Mouse (Mus musculus) lung, embryonic 15.5 days (tissue): ENCODE data around the gene Lmo4. TPM values are rescaled to one million over a fixed set of nuclear protein-coding genes. Genes with fewer than 3 reads are reported as not detected.

ENCODE experiments used
- ATAC-seq: fragments of 200-750 bp; cut with Nextera tagmentation; 2 replicates; pipeline ENCODE4 v1.8.0; 2017; ENCODE audit warnings: moderate number of reproducible peaks, borderline replicate concordance; ENCODE audit not compliant: low FRiP score, low TSS enrichment; ENCODE audit errors: extremely low read depth
- H3K27ac ChIP-seq: fragments of 300-500 bp; sonication (generic); 2 replicates; pipeline ENCODE4 v1.5.1; 2015; ENCODE audit warnings: moderate library complexity, mild to moderate bottlenecking, inconsistent platforms
- H3K27me3 ChIP-seq: fragments of 300-500 bp; sonication (generic); 2 replicates; pipeline ENCODE4 v1.6.1; 2015; ENCODE audit warnings: inconsistent platforms
- H3K36me3 ChIP-seq: fragments of 300-500 bp; sonication (generic); 2 replicates; pipeline ENCODE4 v1.6.1; 2015; ENCODE audit warnings: inconsistent platforms
- H3K4me1 ChIP-seq: fragments of 300-500 bp; sonication (generic); 2 replicates; pipeline ENCODE4 v1.6.1; 2015; ENCODE audit warnings: inconsistent platforms
- H3K4me2 ChIP-seq: fragments of 300-500 bp; sonication (generic); 2 replicates; pipeline ENCODE4 v1.6.1; 2015; ENCODE audit warnings: inconsistent platforms, mild to moderate bottlenecking, moderate library complexity
- H3K4me3 ChIP-seq: fragments of 300-500 bp; sonication (generic); 2 replicates; pipeline ENCODE4 v1.5.1; 2015; ENCODE audit warnings: mild to moderate bottlenecking, inconsistent platforms
- H3K9ac ChIP-seq: fragments of 300-500 bp; sonication (generic); 2 replicates; pipeline ENCODE4 v1.6.1; 2015; ENCODE audit warnings: inconsistent platforms
- H3K9me3 ChIP-seq: fragments of 300-500 bp; sonication (generic); 2 replicates; pipeline ENCODE4 v1.6.1; 2016; ENCODE audit warnings: inconsistent platforms
- WGBS: fragments of 180-500 bp; shearing (Covaris S2); methylation state at CpG from one replicate; pipeline ENCODE4 v1.1.7; 2015; 5-methylcytosine and 5-hydroxymethylcytosine counted together
- polyA plus RNA-seq: library from polyadenylated mRNA; unstranded; fragments of >200 nt; fragmentation: Nextera tagmentation; extraction: Ambion mirVana; gene quantifications from 2 replicates; pipeline ENCODE4 v1.2.1, GENCODE M21; 2015

Lmo4 gene
- polyA plus RNA-seq = 60.7 and 61.7 TPM in 2 replicates

- peak within 1 kb of the TSS; percentile 95 for H3K4me3 ChIP-seq
- peaks cover 25% of the 10 kb centered on the region for H3K4me1 ChIP-seq
- H3K36me3 ChIP-seq = peaks cover 5% of the 10 kb centered on the region; the same call in 1 of the 2 replicates
- no peaks in the 10 kb centered on the region for H3K9me3 ChIP-seq
- peak; percentile 82 for ATAC-seq
- peak within 1 kb of the TSS; percentile 87 for H3K4me2 ChIP-seq
- no peaks in the 10 kb centered on the region for H3K27me3 ChIP-seq
- peak within 1 kb of the TSS; percentile 100 for H3K27ac ChIP-seq
- 1% methylated on average over 44 of the region's 76 CpGs for WGBS
- H3K9ac ChIP-seq = peak within 1 kb of the TSS; percentile 95
Measured at GRCm38 (mm10) chr3:144204413-144205311, at the start of gene Lmo4. Gene Lmo4, minus strand, starts transcription at chr3:144205220.

GRCm38 (mm10) chr3:144254281-144254680 lies 49.3 kb upstream of the Lmo4 start:
- Histone ChIP-seq H3K36me3 (no peaks in the 10 kb centered on the region), H3K27me3 (no peaks in the 10 kb centered on the region), H3K4me1 (0 out of 2 replicates have a peak, but pooled peaks cover 3% of the 10 kb centered on the region), H3K27ac (no peak overlapping the region), H3K4me2 (no peak overlapping the region), H3K9me3 (no peaks in the 10 kb centered on the region), H3K4me3 (no peak overlapping the region), H3K9ac (no peak overlapping the region)
- WGBS = 88% methylated on average over 5 of the region's 5 CpGs
- no peak for ATAC-seq

DNA sequence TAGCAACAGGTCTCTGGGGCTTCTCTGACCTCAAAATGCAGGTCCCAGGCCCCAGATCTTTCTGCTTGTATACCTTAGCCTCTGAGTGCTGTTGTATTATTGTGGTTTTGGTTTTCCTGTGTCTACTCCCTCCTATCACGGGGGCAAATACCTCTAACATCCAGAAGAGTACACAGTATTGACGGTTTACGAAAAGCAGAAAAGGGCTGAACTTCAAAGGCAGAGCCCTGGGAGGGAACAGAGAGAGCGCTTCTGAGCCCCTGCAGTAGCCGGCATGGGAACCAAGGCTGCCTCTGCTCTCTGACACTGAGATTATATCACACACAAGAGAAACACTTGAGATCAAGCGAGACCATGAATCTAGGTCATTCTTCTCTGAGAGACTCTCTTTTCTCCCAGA lies 48.0 kb upstream of the Lmo4 start:
- H3K9ac ChIP-seq = no peak overlapping the region
- WGBS = 58% methylated on average over 6 of the region's 6 CpGs
- no peaks in the 10 kb centered on the region for H3K36me3 ChIP-seq
- H3K27ac ChIP-seq = no peak overlapping the region
- no peak overlapping the region for H3K4me2 ChIP-seq
- ATAC-seq = no peak; the same call in 1 of the 2 replicates
- no peaks in the 10 kb centered on the region for H3K9me3 ChIP-seq
- no peak overlapping the region for H3K4me3 ChIP-seq
- no peaks in the 10 kb centered on the region for H3K27me3 ChIP-seq
- 0 out of 2 replicates have a peak, but pooled peaks cover 3% of the 10 kb centered on the region for H3K4me1 ChIP-seq

GRCm38 (mm10) chr3:144252109-144252508 lies 47.1 kb upstream of the Lmo4 start:
- WGBS = 68% methylated on average over 4 of the region's 4 CpGs
- H3K27me3 ChIP-seq = no peaks in the 10 kb centered on the region
- no peak overlapping the region for H3K9ac ChIP-seq
- no peak overlapping the region for H3K4me2 ChIP-seq
- ATAC-seq = no peak
- no peak overlapping the region for H3K4me3 ChIP-seq
- no peaks in the 10 kb centered on the region for H3K9me3 ChIP-seq
- 0 out of 2 replicates have a peak, but pooled peaks cover 3% of the 10 kb centered on the region for H3K4me1 ChIP-seq
- no peaks in the 10 kb centered on the region for H3K36me3 ChIP-seq
- no peak overlapping the region for H3K27ac ChIP-seq

- H3K9me3 ChIP-seq = no peaks in the 10 kb centered on the region
- H3K27me3 ChIP-seq = no peaks in the 10 kb centered on the region
- peak; percentile 57; the same call in 1 of the 2 replicates for ATAC-seq
- 27% methylated on average over 15 of the region's 15 CpGs for WGBS
- H3K36me3 ChIP-seq = no peaks in the 10 kb centered on the region
- no peak overlapping the region for H3K27ac ChIP-seq
- H3K4me1 ChIP-seq = no peaks in the 10 kb centered on the region
- H3K4me3 ChIP-seq = no peak overlapping the region
- H3K4me2 ChIP-seq = no peak overlapping the region
- no peak overlapping the region for H3K9ac ChIP-seq
Measured at GRCm38 (mm10) chr3:144242025-144242673, 37.1 kb upstream of the Lmo4 start.

GRCm38 (mm10) chr3:144241161-144241560 lies 36.1 kb upstream of the Lmo4 start:
- H3K4me1 ChIP-seq = no peaks in the 10 kb centered on the region
- WGBS = 88% methylated on average over 3 of the region's 3 CpGs
- no peaks in the 10 kb centered on the region for H3K36me3 ChIP-seq
- H3K9ac ChIP-seq = no peak overlapping the region
- no peak overlapping the region for H3K4me2 ChIP-seq
- no peak overlapping the region for H3K4me3 ChIP-seq
- H3K27me3 ChIP-seq = no peaks in the 10 kb centered on the region
- no peak for ATAC-seq
- H3K27ac ChIP-seq = no peak overlapping the region
- H3K9me3 ChIP-seq = no peaks in the 10 kb centered on the region

DNA sequence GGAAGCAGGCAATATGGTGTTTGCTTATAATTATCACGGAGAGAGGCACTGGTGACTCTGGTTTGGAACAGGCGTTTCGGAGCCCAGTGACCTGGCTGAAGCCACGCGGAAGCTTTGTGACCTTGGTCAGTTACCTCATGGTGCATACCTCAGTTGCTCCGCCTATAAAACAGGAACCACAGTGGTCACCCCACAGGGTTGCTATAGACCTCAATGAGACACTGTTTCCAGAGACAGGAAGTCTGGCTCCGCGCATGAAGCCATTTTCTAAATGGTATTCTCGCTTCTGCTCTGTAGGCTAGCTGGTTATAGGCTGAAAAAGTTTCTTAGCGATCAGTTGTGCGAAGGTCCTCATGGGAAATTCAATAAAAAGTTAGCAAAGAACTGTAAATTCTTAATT lies 33.5 kb upstream of the Lmo4 start:
- Histone ChIP-seq H3K27ac (no peak overlapping the region), H3K9ac (no peak overlapping the region), H3K36me3 (no peaks in the 10 kb centered on the region), H3K27me3 (no peaks in the 10 kb centered on the region), H3K4me1 (no peaks in the 10 kb centered on the region), H3K4me3 (no peak overlapping the region), H3K4me2 (no peak overlapping the region), H3K9me3 (no peaks in the 10 kb centered on the region)
- no peak for ATAC-seq
- WGBS = 93% methylated on average over 11 of the region's 11 CpGs

DNA sequence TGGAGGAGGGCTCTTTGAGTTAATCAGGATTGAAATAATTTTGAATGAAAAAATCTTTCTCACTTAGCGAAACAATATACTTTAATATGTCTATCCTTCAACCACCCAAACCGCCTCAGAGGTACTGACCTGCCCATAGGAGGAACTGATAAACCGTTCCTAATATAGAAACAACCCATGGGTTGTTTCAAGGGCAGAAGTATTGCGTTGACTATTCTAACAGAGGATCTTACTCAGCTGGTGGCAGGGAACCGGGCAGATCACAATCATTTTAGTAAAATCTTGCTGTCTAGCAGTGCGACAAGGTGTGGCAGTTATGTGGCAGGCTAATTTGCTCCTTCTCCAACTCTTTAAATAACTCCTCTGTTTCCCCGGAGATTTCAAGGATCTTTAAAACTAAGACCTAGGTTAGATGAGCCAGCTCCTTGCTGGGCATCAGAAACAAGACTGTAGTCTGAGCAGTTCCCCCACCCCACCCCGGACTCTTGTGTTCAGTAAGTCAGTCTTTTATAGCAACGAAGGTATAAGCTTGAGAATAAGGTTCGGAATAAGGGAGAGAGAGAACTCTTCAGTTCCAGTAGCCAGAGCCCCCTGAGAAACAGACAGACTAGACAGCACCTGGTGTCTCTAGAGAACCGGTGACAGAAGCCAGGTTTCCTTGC lies 27.5 kb upstream of the Lmo4 start:
- Histone ChIP-seq H3K27ac (no peak overlapping the region), H3K4me1 (no peaks in the 10 kb centered on the region), H3K36me3 (no peaks in the 10 kb centered on the region), H3K9ac (no peak overlapping the region), H3K27me3 (no peaks in the 10 kb centered on the region), H3K4me2 (no peak overlapping the region), H3K9me3 (no peaks in the 10 kb centered on the region), H3K4me3 (no peak overlapping the region)
- ATAC-seq = no peak
- 64% methylated on average over 11 of the region's 11 CpGs for WGBS

- Histone ChIP-seq H3K36me3 (no peaks in the 10 kb centered on the region), H3K4me1 (no peaks in the 10 kb centered on the region), H3K27ac (no peak overlapping the region), H3K4me2 (no peak overlapping the region), H3K9me3 (no peaks in the 10 kb centered on the region), H3K4me3 (no peak overlapping the region), H3K9ac (no peak overlapping the region), H3K27me3 (no peaks in the 10 kb centered on the region)
- ATAC-seq = 0 out of 2 replicates have a peak, but pooled peaks have one; percentile 5
- WGBS = 47% methylated on average over 6 of the region's 6 CpGs
Measured at GRCm38 (mm10) chr3:144231931-144232330, 26.9 kb upstream of the Lmo4 start.

GRCm38 (mm10) chr3:144231419-144231818 lies 26.4 kb upstream of the Lmo4 start:
- ATAC-seq = no peak
- H3K27me3 ChIP-seq = no peaks in the 10 kb centered on the region

DNA sequence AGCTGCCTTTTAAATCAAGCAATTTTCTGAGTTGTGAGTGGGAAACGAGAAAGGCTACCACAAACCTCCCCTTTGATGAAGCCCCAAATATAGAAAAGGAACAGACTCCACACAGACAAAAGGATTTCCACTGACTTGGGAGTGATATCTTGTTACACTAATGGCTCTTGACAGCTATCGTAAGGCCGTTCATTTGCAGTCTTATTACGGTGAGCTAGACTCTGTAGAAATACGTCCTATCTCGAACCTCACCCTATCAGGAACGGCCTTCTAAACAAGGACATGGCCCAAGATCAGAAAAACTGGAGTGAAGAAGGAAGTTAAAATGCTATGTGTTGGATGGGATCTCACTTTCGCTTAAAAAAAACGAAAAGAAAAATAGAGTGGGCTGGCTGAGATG lies 25.0 kb upstream of the Lmo4 start:
- ATAC-seq = no peak
- 61% methylated on average over 9 of the region's 9 CpGs for WGBS

More at GRCm38 (mm10) chr3:144231419-144231818, 26.4 kb upstream of the Lmo4 start:
- WGBS = 67% methylated on average over 7 of the region's 7 CpGs
- Histone ChIP-seq H3K9ac (no peak overlapping the region), H3K4me2 (no peak overlapping the region), H3K9me3 (no peaks in the 10 kb centered on the region), H3K27ac (no peak overlapping the region), H3K36me3 (no peaks in the 10 kb centered on the region), H3K4me3 (no peak overlapping the region), H3K4me1 (no peaks in the 10 kb centered on the region)

More for the DNA sequence above, 25.0 kb upstream of the Lmo4 start:
- Histone ChIP-seq H3K4me1 (no peaks in the 10 kb centered on the region), H3K27me3 (no peaks in the 10 kb centered on the region), H3K4me2 (no peak overlapping the region), H3K27ac (no peak overlapping the region), H3K9ac (no peak overlapping the region), H3K9me3 (no peaks in the 10 kb centered on the region), H3K4me3 (no peak overlapping the region), H3K36me3 (no peaks in the 10 kb centered on the region)
